20 mouse cellular contexts compared by ENCODE assay signal in genomic region chr19:20496476-20496875, GRCm38 (mm10). TPM values are rescaled to one million over a fixed set of nuclear protein-coding genes. Genes with fewer than 3 reads are reported as not detected.
"Had no signal": no experiment of that assay in that cellular context is flagged by ENCODE, and none has a peak within 500 bp of the region (broad histone marks: within the 10 kb centered on the region; RNA-seq: fewer than 3 reads in every experiment).

No protein-coding gene starts in this region.

- DNase-seq: lung, adult 18-20 months; lung, embryonic 14.5 days; lung, postnatal 10 days; lung, postnatal 4 days; midbrain, embryonic 14.5 days; retina, postnatal 1 day; right cerebral cortex, adult 18-20 months; right cerebral cortex, postnatal 14 days; thymus, adult 2 months; thymus, postnatal 25 days; thymus, postnatal 4 days had no signal

- H3K36me3 ChIP-seq: midbrain, embryonic 10.5 days; midbrain, embryonic 12.5 days; neural tube, embryonic 13.5 days; neural tube, embryonic 15.5 days; stomach, embryonic 15.5 days had no signal

- H3K4me3 ChIP-seq: midbrain, embryonic 10.5 days; midbrain, embryonic 12.5 days; myocyte; neural tube, embryonic 13.5 days; neural tube, embryonic 15.5 days; stomach, embryonic 15.5 days had no signal

- H3K27me3 ChIP-seq: midbrain, embryonic 12.5 days; neural tube, embryonic 13.5 days; neural tube, embryonic 15.5 days; stomach, embryonic 15.5 days had no signal

- H3K4me2 ChIP-seq: lung, embryonic 14.5 days; midbrain, embryonic 12.5 days; neural tube, embryonic 13.5 days; neural tube, embryonic 15.5 days; stomach, embryonic 15.5 days had no signal

- H3K27ac ChIP-seq: midbrain, embryonic 10.5 days; midbrain, embryonic 12.5 days; neural tube, embryonic 13.5 days; neural tube, embryonic 15.5 days; stomach, embryonic 15.5 days; stomach, postnatal 0 days had no signal

- H3K9me3 ChIP-seq: midbrain, embryonic 10.5 days; midbrain, embryonic 12.5 days; neural tube, embryonic 13.5 days; neural tube, embryonic 15.5 days; stomach, embryonic 15.5 days had no signal

- H3K9ac ChIP-seq: lung, embryonic 14.5 days; midbrain, embryonic 12.5 days; neural tube, embryonic 13.5 days; neural tube, embryonic 15.5 days; stomach, embryonic 15.5 days had no signal

- H3K4me1 ChIP-seq: midbrain, embryonic 10.5 days; midbrain, embryonic 12.5 days; neural tube, embryonic 13.5 days; neural tube, embryonic 15.5 days; stomach, embryonic 15.5 days had no signal

- ATAC-seq: midbrain, embryonic 16.5 days had no signal

RNA-seq across cellular contexts. Expression of gene Aldh1a1, which starts 4.0 kb away (rescaled TPM):
- polyA plus RNA-seq: myocyte; neural tube, embryonic 11.5 days had no signal
